Mouse (Mus musculus) adrenal gland, postnatal 10 days (tissue): ENCODE results near the gene Glce. TPM values are rescaled to one million over a fixed set of nuclear protein-coding genes. Genes with fewer than 3 reads are reported as not detected.

Source experiments
- DNase-seq: peaks from one replicate; pipeline ENCODE4 v3.0.0; 2021; ENCODE audit warnings: mixed read lengths
- long read RNA-seq, 2 experiments: library from polyadenylated mRNA; stranded (forward); transcript quantifications; one replicate each; pipeline ENCODE4 v2.0.0; 2021
- total RNA-seq, 2 experiments: library from RNA; stranded (reverse); gene quantifications; 2 replicates each; pipeline ENCODE4 v1.2.3; 2021

Glce gene
- total RNA-seq: 10 to 100 TPM; 23.2 to 25.1 TPM
- long read RNA-seq, experiment 1, full-length matches to known transcripts: 9 of 19 reads
- long read RNA-seq, experiment 1, partial matches to known transcripts: 5 of 19 reads
- long read RNA-seq, experiment 1, other reads (novel, unspliced or antisense): 5 of 19 reads
- long read RNA-seq, experiment 2, full-length matches to known transcripts: 8 of 10 reads
- long read RNA-seq, experiment 2, partial matches to known transcripts: 0 of 10 reads
- long read RNA-seq, experiment 2, other reads (novel, unspliced or antisense): 2 of 10 reads

DNA sequence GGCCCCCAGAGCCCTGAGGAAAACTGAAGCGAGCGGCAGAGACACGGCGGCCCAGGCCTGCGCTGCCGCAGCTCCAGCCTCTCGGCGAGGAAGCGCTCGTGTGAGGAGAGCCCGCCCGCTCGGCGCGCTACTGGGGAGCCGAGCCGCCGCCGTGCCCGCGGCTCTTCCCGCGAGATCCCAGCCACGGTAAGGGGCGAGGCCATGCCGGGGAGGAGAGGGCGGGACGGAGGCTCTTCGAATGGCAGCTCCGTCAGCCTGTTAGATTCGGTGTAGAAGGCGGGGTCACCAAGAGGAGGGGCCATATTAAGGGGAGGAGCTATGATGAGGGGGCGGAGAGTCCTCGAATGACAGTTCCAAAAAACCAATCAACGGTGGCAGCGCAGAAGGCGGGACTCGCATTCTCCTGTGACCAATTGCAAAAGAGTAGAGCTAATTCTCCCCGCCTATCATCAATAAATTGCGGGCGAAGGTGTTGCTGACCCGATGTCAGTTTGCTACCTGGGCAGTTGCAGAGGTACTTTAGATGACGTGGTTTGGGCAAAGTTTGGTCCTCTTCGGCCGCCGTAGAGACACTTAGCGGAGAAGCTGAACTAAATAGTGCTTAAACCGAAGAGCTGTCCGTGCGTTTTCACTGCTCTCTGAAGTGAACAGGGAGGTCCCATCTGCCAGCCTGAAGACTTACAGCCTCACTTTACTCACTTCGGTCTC is at the start of gene Glce:
Glce (minus strand) TSS at position 148 of the 708 bp plus-strand sequence.
- DNase-seq: peak; percentile 98

- no peak for DNase-seq
Measured at GRCm38 (mm10) chr9:62172239-62172638, 49.8 kb upstream of the Glce start.

GRCm38 (mm10) chr9:62170921-62171320 is 48.5 kb upstream of the Glce start:
- DNase-seq: no peak

GRCm38 (mm10) chr9:62166621-62167020 is 44.2 kb upstream of the Glce start:
- DNase-seq: no peak

DNA sequence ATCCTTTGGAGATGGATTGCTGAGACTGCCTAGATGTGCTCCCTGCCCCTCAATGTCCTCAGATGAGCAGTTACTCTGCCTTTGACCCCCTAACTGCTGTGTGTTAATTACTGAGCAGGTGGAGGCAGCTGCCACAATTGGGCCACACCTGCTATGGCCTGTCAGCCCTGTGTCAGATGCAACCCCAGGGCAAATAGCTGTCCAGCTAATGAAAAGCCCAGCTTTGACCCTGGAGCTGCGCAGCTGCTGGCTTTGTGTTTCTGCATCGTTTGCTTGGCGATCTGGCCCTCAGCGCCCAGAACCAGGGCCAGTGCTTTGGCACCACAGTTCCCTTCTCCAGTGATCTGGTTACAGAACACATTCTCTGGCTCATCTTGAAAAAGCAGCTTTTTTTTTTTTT is 43.7 kb upstream of the Glce start:
- DNase-seq: no peak

DNA sequence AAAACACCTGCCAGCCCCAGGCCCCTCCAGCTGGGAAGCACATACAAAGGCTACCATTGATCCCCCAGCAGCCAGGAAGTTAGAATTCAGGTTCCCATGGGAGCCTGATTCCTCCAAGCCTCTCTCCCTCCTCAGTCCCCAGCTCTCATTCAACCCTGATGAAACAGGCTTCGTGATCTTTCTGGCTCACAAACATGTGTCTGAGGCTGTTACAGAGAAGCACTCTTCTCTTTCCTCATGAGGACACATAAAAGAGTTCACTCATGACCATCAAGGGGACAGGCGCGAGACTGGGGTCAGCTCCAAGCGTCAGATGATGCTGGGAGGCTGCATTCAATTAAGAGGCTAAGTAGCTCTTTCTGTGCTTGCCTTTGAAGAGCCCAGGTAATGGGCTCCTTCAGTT is 40.4 kb upstream of the Glce start:
- no peak for DNase-seq

GRCm38 (mm10) chr9:62160788-62161187 is 38.3 kb upstream of the Glce start:
- DNase-seq: no peak

DNA sequence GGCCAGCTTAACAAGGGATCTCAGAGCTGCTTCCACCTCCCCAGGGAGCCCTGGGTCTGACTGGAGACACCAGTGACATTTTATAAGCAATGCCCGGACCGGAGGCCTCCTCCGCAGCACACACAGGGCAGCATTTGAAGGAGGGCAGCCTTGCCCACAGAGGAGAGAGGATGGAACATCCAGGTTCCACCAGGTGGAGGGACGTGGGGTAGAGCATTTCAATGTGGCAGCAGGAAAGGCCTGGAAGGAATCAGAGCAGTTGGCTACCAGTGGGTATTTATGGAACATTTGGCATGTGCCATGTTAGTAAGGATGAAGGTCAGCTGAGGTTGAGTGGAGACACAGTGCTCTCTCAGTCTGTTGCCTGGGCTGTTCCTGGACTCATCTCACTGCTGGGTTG is 36.3 kb upstream of the Glce start:
- DNase-seq: no peak

DNA sequence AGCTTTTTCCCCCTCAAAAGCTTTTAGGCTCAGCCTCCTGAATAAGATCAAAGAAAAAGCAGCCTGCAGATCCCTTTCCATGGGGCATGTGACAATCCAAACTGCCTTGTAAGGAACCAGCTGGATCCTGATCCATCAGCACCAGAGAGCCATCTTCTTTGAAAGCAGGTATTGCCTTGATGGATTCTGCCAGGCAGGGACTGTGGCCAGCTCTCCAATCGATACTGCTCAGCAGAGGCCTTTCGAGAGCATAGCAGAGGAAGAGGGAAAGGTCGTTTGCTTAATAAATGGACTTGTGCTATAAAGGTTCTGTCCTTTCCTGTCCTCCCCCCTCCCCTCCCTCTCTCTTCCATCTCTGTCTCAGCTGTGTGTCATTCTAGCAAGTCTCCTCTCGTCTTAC is 33.4 kb upstream of the Glce start:
- DNase-seq: no peak

DNA sequence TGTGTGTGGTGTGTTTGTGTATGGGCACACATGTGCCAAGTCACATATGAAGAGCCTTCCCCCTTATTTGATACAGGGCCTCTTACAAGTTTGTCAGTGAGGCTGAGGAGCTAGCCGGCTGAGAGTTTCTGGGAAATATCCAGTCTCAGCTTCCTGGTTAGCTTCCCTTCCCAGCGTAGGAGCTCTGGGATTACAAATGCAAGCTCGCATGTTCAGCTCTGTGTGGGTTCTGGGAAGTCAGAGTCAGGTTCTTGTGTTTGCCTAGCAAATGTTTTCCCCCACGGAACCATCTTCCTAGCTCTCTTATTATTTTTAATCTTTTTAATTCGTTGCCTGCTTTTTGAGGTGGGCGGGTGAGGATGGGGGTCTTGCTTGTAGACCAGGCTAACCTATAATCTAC is 32.9 kb upstream of the Glce start:
- no peak for DNase-seq

- DNase-seq: no peak
Measured at GRCm38 (mm10) chr9:62154956-62155355, 32.5 kb upstream of the Glce start.

- no peak for DNase-seq
Measured at GRCm38 (mm10) chr9:62154551-62154950, 32.1 kb upstream of the Glce start.

DNA sequence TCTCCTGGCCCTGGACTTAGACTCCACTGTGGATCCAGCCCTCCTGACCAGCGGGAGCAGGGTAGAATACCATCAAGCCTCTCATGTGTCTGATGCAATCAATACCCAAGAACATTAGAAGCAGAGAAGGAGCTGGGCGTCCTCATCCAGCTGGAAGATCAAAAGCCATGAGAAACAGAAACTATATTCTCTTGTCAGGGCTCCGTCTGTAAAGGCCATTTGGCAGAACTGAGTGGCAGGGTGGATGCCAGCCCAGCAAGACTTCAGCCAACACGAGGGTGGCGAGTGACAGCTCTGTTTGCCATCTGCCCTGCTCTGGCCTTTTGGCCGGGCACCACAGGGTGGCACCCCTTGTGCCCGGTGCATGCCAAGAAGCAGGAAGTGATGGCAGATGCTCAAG is 30.8 kb upstream of the Glce start:
- peak; percentile 57 for DNase-seq

DNA sequence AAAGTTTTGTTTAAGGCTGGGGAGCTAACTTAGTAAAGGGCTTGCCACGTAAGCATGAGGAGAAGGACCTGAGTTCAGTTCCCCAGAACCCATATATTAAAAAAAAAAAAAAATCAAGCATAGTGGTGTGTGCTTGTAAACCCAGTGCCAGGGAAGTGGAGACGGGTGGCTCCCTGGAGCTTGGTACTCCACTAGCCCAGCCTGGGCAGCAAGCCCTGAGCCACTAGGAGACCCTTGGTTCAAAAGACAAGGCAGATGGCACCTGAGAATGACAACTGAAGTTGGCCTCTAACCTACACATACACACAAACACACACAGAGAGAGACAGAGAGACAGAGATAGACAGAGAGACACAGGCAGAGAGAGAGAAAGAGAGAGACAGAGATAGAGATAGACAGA is 30.1 kb upstream of the Glce start:
- DNase-seq: no peak

DNA sequence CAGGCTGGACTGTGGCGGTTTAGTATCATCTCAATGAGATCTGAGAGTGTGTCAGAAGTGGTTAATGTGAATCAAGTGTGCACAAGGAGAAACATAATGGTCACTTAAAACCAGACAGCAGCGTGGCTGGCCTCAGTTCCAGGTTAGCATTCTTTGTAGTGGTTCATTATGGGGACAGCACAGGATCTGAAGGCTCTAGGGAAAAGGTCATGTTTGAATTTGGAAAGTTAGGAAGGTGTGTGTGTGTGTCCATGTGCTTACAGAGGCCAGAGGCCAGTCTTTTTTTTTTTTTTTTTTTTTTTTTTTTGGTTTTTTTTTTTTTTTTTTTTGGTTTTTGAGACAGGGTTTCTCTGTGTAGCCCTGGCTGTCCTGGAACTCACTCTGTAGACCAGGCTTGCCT is 22.7 kb upstream of the Glce start:
- no peak for DNase-seq

- DNase-seq: no peak
Measured at GRCm38 (mm10) chr9:62143428-62143827, 21.0 kb upstream of the Glce start.

DNA sequence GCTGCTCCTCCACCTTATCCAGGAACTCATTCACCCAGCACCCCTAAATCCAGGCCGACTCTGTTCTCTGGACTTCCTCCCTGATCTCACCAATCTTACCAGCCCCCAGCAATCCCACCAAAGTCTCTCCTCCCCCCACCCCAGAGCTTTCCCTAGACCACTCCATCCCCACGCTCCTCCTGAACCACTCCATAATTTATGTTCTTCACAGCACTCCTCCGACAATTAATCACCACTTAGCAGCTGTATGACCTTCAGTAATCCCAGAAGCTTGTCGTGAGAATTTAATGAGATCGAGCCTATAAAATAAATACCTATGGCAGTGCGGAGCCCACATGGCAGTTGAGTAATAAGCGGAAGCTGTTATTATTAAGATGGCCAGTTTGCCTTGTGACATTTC is 16.6 kb upstream of the Glce start:
- DNase-seq: no peak

DNA sequence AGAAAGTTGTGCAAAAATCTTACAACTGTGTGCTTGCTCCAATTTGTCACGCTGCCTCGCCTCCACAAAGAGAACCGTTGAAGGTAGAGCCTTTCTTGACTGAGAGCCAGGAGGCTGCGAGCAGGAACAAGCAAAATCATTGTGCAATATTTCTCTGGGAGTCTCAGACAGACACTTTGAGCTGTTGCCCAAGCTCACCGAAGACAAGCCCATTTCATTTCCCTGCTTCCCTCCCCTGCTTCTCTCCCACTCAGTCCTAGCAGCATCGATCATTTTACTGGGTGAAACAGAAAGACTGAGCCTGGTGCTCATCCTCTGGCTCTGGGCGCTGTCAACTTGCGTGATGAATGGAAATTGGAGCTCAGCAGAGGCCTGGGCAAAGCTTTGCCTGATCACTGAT is 14.8 kb upstream of the Glce start:
- DNase-seq: peak; percentile 69

DNA sequence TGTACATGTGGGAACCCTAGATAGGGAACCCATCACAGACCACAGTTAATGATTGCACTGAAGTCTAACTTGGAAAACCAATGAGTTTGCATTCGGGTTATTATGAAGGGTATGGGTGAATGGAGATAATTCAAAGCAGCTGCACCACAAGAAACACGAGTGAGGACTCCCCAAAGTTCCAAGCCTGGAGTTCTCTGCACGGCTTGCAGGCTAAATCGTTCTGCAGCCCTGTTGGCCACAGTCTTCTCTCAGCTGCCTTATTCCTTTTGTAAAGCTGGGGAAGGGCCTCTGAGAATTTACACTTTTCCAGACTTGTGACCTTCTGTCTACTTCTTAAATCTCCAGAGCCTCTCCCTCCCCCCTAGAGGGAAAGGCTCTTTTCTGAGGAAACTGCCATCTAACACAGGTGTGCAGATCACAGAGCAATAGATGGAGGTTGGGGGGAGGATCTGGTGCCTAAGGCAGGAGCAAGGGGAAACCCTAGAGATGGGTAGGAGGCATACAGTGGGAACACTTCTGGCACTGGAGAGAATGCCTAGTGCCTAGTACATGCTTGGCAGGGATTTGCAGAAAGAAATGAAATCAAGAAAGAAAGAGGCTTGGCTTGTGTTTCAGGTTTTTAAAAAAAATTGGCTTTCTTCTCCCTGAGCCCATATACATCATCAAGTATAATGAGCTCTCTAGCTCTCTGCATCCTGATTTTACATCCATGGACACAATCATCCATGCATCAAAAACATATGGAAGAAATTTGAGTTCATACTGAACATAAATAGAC is 9.7 kb upstream of the Glce start:
- DNase-seq: no peak

DNA sequence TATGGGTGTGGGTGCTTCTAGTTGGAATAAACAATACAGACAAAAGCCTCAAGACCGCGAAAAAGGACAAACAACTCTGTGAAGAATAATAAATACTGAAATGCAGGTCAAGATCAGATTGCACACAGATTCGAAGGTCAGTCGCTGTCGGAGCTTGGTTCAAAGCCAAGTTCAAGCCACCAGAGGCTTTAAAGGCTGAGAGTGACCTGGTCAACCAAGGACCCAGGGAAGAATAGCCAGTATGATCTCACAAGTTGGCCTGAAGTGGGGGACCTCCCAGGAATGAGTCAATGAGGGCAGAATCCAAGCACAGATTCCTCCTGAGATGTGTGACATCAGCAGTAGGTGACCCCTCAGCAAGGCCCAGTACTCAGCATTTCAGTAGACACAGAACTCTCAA is 8.3 kb upstream of the Glce start:
- DNase-seq: peak; percentile 78

GRCm38 (mm10) chr9:62128056-62128455 is 5.6 kb upstream of the Glce start:
- no peak for DNase-seq

DNA sequence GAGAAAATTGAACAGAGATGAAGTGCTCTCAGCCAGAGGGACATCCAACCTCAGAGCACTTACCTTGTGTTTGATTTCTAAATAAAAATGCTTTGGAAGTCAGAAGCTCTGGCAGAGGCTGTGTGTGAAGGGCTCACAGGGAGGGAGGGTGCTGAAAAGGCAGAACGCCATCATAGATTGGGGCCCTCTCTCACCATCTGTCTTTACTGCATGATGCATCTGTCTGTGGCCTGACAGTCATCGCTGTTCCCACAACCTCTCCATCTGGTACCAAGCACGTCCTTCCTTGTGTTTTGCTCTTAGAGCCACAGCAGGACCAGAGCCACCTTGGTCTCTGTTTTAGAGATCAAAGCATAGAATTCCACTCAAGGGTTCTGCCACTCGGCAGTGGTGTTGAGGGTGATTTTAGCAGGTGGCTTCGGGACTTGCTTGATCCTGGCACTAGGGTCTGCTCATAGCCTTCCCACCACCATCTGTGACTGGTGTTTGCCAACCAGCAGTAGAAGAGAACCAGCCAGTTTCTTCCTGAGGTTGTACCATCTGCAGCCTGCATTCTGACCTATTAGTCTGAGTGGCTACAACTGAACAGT is 3.6 kb upstream of the Glce start:
- DNase-seq: no peak

- no peak for DNase-seq
Measured at GRCm38 (mm10) chr9:62124266-62124665, 1.8 kb upstream of the Glce start.
